Mouse (Mus musculus): ENCODE results near the gene Aqp9. TPM values are rescaled to one million over a fixed set of nuclear protein-coding genes. Genes with fewer than 3 reads are reported as not detected.

Gene Aqp9
- polyA plus RNA-seq, 1 experiment from 2014 or later, result 0.57 TPM

DNA sequence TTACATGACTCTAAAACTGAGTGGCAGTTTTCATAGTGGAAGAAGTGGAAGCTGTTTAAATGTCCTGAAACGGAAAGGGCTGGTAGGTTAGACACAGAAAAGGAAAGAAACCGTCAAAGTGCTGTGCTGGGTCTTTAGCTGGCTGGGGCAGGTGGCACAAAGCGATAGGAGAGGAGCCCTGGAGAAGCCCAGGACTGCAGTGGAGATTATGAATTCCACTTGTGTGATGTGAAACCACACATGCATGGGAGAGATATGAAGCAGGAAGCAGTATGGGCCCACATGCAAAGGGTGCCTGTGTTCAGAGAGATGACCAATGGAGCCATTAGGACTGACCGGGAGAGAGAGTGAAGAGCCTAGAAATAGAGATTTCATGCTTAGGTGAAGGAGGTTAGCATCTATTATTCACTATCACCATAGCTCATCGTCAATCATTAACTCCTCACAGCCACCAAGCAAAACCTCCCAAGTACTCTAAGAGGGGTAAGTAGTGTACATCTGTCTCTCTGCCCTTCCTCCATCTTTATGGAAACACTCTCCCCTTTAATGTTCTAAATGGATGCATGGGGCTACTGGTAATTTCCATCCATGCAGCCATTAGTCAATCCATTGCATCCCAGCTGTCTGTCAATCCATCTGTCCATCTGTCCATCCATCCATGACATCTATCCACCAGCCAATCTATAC lies 2.3 kb downstream of the Aqp9 start:
- ATAC-seq (ENCODE audit: borderline replicate concordance, extremely low read depth, low FRiP score, low TSS enrichment), result no peak
- no peaks in the 10 kb centered on the region for H3K9me3 ChIP-seq
- peaks cover 18% of the 10 kb centered on the region for H3K4me1 ChIP-seq
- no peaks in the 10 kb centered on the region for H3K36me3 ChIP-seq
- 82% methylated on average over 5 of the region's 5 CpGs for WGBS
- no peak overlapping the region for H3K4me3 ChIP-seq
- H3K4me2 ChIP-seq, result no peak overlapping the region
- H3K27ac ChIP-seq, result no peak overlapping the region
- no peaks in the 10 kb centered on the region for H3K27me3 ChIP-seq
- H3K9ac ChIP-seq, result no peak overlapping the region

DNA sequence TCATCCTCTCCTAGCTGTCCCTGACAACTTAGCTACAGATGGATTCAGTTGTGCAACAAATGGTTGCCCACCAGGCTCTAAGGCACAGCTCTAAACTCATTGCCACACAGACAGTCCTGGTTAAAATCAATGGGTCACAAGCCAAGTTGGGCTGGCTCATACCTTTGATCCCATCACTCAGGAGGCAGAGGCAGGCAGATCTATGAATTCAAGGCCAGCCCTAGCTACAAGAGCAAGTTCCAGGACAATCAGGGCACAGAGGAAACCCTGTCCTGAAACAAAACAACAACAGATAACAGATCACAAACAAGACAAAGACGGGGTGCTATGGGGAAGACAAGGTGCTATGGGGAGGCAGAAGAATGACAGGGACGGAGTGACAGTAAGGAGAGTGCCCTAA lies 3.0 kb downstream of the Aqp9 start:
- Histone ChIP-seq H3K36me3 (no peaks in the 10 kb centered on the region), H3K27me3 (no peaks in the 10 kb centered on the region), H3K4me1 (peaks cover 18% of the 10 kb centered on the region), H3K4me3 (no peak overlapping the region), H3K9me3 (no peaks in the 10 kb centered on the region), H3K9ac (no peak overlapping the region), H3K27ac (no peak overlapping the region), H3K4me2 (no peak overlapping the region)
- WGBS, result 62% methylated on average over 2 of the region's 2 CpGs
- no peak for ATAC-seq (ENCODE audit: borderline replicate concordance, extremely low read depth, low FRiP score, low TSS enrichment)

DNA sequence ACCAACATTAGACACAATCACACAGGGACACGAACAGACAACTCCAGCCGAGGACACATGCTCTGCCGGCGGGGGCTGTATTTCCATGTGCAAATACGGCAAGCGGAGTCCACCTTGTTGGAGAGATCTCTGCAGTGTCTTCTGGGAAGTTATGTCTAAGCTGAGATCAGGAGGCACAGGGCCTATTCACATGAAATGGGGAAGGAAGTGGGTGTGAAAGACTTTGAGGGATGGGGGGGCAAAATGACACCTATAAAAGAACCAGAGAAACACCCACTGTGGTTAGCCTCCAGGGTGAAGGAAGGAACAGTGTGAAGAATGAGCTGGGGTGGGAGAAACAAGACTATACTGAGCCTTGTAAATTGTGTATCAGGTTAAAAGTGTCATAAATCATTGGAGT lies 3.4 kb downstream of the Aqp9 start:
- H3K9me3 ChIP-seq, result no peaks in the 10 kb centered on the region
- no peak overlapping the region for H3K27ac ChIP-seq
- no peaks in the 10 kb centered on the region for H3K27me3 ChIP-seq
- no peak overlapping the region for H3K4me2 ChIP-seq
- H3K4me1 ChIP-seq, result peaks cover 18% of the 10 kb centered on the region
- H3K4me3 ChIP-seq, result no peak overlapping the region
- WGBS, result 75% methylated on average over 6 of the region's 6 CpGs
- ATAC-seq (ENCODE audit: borderline replicate concordance, extremely low read depth, low FRiP score, low TSS enrichment), result no peak
- H3K36me3 ChIP-seq, result no peaks in the 10 kb centered on the region
- H3K9ac ChIP-seq, result no peak overlapping the region

DNA sequence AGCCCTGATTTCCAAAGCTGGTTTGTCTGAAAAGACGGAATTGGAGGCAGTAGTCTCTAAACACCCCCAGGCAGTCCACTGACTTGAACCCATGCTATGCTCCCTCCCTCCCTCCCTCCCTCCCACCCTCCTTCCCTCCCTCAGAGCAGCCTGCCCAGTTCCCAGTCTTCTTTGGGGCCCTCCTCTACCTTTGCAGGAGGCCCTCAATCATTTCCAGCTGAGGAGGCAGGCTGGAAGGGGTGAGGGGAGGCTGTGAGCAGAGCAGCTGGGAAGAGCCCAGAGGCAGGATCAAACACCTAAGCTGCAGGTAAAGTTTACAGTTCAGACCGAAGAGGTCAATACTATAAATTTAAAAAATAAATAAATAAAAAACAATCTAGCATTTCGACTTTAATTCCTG lies 4.1 kb downstream of the Aqp9 start:
- Histone ChIP-seq H3K36me3 (no peaks in the 10 kb centered on the region), H3K9me3 (no peaks in the 10 kb centered on the region), H3K27me3 (no peaks in the 10 kb centered on the region), H3K4me3 (no peak overlapping the region), H3K27ac (no peak overlapping the region), H3K9ac (no peak overlapping the region), H3K4me2 (no peak overlapping the region), H3K4me1 (peaks cover 18% of the 10 kb centered on the region)
- 71% methylated on average over 3 of the region's 3 CpGs for WGBS
- ATAC-seq (ENCODE audit: borderline replicate concordance, extremely low read depth, low FRiP score, low TSS enrichment), result no peak

DNA sequence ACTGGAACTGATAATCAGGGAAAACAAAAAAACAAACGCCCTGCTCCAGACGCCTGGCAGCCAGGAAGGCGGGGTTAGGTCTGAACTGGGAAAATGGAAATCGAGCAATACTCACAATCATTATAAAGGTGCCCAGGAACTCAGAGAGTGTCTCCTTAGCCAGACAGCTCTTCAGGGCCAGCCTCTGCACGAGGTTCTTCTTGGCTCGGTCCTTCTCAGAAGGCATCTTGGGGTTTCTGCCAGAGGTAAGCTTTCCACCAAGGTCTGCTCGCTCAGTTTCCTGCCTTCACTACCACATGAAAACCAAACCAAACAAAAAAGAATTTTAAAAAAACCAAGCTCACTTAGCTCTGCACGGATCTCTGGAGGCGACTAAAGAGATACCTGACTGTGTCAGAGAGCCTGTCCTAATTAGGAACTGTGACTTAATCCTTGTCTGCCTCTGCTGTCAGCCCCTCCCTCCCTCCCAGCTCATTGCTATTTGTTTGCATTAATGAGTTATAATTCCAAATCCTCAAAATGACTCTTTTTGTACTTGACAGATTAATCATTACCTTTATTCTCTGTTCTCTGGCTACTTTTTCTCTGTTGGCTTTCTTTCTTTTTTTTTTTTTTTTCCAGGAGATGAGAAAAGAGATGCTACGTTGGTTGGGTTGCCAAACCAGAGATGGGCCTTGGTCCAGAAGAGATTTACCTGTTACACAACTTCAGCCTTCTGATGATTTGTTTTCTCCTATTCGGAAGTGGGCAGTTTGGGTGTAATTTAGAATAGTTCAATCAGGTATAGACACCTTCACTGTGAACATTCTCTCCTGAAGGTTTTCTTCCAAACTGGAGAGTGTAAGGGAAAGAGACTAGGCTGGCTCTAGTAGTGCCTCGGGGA lies 5.4 kb downstream of the Aqp9 start:
- Histone ChIP-seq H3K4me3 (no peak overlapping the region), H3K27ac (no peak overlapping the region), H3K9ac (no peak overlapping the region), H3K4me2 (no peak overlapping the region), H3K4me1 (peaks cover 8% of the 10 kb centered on the region), H3K36me3 (no peaks in the 10 kb centered on the region), H3K9me3 (no peaks in the 10 kb centered on the region), H3K27me3 (no peaks in the 10 kb centered on the region)
- 53% methylated on average over 12 of the region's 12 CpGs for WGBS
- ATAC-seq (ENCODE audit: borderline replicate concordance, extremely low read depth, low FRiP score, low TSS enrichment), result no peak

DNA sequence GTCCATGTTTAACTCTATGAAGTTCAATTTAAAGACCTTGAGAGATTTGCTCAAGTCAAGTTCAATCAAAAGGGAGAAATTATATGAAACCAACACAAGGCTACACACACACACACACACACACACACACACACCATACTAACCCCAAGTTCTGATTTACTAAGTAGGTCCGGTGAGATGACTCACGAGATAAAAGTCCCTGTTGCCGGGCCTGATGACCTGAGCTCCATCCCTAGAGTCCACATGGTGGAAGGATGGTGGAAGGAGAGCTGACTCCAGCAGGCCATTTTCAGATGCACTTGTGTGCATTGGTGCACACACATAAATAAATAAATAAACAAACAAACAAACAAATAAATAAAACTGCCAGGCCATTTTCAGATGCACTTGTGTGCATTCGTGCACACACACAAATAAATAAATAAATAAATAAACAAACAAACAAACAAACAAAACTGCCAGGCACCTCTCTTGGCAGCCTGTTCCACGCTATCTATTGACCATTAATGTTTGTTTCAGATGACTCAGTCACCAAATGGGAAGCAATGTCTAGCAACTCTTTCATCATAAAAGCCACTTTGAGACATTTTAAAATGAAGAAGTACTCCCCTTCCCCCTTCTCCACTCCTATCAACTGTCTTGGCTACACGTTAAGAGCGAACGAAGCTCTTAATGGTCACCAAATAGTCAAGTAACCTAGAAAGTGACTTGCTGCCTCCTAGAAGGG lies 6.2 kb downstream of the Aqp9 start:
- Histone ChIP-seq H3K4me2 (no peak overlapping the region), H3K4me1 (peaks cover 2% of the 10 kb centered on the region; the same call in 1 of the 2 replicates), H3K27me3 (no peaks in the 10 kb centered on the region), H3K27ac (no peak overlapping the region), H3K9ac (no peak overlapping the region), H3K4me3 (no peak overlapping the region), H3K36me3 (no peaks in the 10 kb centered on the region), H3K9me3 (no peaks in the 10 kb centered on the region)
- 75% methylated on average over 8 of the region's 8 CpGs for WGBS
- ATAC-seq (ENCODE audit: borderline replicate concordance, extremely low read depth, low FRiP score, low TSS enrichment), result no peak

DNA sequence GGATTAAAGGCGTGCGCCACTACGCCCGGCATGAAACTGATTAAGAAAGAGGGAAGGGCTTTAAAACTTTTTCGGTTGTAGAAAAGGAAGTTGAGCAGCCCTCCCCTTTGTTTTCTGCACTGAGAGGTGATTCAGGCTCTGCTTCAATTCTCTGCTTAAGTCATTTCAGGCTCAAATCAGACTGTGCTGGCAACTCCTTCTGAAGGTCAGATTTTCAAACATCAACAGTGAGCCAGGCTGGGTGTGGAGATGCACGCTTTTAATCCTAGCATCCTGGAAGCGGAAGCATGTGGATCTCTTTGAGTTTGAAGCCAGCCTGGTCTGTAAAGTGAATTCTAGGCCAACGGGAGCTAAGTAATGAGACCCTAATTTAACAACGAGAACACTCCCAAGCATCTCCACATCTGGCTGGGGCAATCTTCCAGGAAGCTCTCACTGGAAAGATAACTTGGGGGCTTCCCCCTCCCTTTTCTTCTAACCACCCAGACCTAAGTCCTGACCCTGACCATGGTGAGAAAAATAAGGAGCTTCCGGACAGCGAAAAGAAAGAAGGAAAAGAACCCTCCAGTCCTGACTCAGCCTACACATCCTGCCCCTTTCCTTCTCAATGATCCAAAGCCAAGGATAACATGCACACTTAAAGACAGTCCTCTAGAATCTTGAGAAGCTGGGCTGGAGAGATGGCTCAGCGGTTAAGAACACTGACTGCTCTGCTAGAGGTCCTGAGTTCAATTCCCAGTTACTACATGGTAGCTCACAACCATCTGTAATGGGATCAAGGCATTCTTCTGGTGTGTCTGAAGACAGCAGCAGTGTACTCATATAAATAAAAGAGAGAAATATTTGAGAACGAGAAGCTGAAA lies 7.4 kb downstream of the Aqp9 start:
- 77% methylated on average over 13 of the region's 13 CpGs for WGBS
- Histone ChIP-seq H3K9me3 (no peaks in the 10 kb centered on the region), H3K9ac (no peak overlapping the region)

DNA sequence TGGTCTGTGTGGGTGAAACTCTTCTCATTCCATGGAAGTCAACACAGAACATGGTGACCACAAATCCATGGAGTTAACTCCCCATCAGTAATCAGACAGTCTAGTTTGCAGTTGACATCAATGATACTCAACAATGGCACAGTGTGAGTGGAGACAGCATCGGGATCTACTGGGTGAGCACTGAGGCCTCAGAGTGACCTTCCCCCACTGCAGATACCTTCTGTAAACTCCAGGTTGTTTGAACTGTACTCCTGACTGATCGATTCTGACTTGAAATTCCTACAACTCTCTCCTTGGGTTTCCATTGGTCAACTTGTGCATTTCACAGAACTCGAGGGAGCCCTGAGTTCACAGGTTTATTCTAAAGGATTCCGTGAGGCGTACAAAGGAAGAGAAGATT lies 8.8 kb downstream of the Aqp9 start:
- Histone ChIP-seq H3K27ac (no peak overlapping the region), H3K4me2 (no peak overlapping the region), H3K9ac (no peak overlapping the region), H3K27me3 (no peaks in the 10 kb centered on the region), H3K4me1 (no peaks in the 10 kb centered on the region), H3K36me3 (no peaks in the 10 kb centered on the region), H3K9me3 (no peaks in the 10 kb centered on the region), H3K4me3 (no peak overlapping the region)
- ATAC-seq (ENCODE audit: borderline replicate concordance, extremely low read depth, low FRiP score, low TSS enrichment), result no peak
- 72% methylated on average over 5 of the region's 5 CpGs for WGBS

More for the DNA sequence above, 7.4 kb downstream of the Aqp9 start:
- Histone ChIP-seq H3K36me3 (no peaks in the 10 kb centered on the region), H3K27me3 (no peaks in the 10 kb centered on the region), H3K27ac (no peak overlapping the region), H3K4me2 (no peak overlapping the region), H3K4me1 (no peaks in the 10 kb centered on the region), H3K4me3 (no peak overlapping the region)
- ATAC-seq (ENCODE audit: borderline replicate concordance, extremely low read depth, low FRiP score, low TSS enrichment), result no peak

DNA sequence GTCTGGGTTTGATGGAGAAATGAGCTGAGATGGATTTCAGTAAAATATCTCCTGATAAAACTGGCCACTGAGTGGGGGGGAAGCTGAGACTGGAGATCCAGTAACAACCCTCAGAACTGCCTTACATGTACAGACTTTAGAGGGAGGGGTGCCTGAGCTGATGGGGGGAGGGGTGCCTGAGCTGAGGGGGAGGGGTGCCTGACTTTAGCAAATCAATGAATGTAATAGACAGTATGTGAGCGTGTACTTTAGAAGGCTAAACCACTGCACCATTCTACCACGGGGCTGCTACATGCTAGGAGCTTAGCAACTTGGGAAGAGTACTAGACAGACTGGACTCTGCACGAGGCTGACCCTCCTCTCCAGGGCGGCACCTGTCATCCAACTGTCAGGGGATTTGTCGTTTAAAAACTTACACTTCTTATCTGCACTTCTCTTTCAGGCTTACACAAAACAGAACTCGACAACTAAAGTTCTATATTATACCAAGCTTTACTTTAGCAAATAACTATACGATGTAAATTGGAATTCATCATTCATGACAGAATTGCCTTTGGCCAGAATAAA lies 9.3 kb downstream of the Aqp9 start:
- WGBS, result 58% methylated on average over 7 of the region's 7 CpGs

DNA sequence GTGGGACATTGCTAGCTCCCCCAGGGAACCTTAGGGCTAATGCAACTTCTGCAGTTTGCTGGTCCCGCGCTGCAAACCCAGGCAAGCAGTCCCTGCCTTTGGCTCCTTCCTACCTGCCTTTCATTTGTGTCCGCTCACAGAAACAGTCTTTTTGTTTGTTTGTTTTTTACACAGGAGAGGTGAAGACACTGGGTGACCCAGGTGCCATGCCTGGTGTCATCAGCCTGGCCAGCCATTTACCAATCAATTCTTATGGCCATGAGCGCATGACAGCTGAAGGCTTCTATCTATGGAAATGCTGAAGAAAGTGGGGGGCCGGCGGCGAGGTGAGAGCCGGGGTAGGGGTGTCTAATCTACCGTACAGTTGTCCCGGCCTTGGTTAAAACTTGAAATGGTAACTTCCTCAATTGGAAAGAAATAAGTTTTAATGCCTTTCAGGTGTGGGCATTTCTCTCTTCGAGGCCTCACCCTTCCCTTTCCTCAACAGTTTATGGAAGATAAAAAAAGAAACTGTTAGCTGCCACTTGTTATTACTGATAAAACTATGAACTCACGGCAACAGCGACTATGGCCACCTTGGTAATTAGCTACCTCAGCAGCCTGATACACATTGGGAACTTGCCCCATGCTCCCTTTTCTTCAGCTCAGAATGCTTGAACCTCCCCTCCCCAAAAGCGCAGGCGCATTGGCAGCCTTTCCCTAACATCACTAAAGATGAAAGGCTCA lies 10.4 kb downstream of the Aqp9 start:
- WGBS, result 86% methylated on average over 15 of the region's 15 CpGs
- Histone ChIP-seq H3K4me3 (no peak overlapping the region), H3K9ac (no peak overlapping the region), H3K4me2 (no peak overlapping the region), H3K27ac (no peak overlapping the region), H3K27me3 (no peaks in the 10 kb centered on the region), H3K4me1 (no peaks in the 10 kb centered on the region), H3K9me3 (no peaks in the 10 kb centered on the region), H3K36me3 (no peaks in the 10 kb centered on the region)
- ATAC-seq (ENCODE audit: borderline replicate concordance, extremely low read depth, low FRiP score, low TSS enrichment), result no peak

More for the DNA sequence above, 9.3 kb downstream of the Aqp9 start:
- no peak for ATAC-seq (ENCODE audit: borderline replicate concordance, extremely low read depth, low FRiP score, low TSS enrichment)
- Histone ChIP-seq H3K9ac (no peak overlapping the region), H3K4me1 (no peaks in the 10 kb centered on the region), H3K36me3 (no peaks in the 10 kb centered on the region), H3K27me3 (no peaks in the 10 kb centered on the region), H3K4me2 (no peak overlapping the region), H3K9me3 (no peaks in the 10 kb centered on the region), H3K27ac (no peak overlapping the region), H3K4me3 (no peak overlapping the region)
